Mouse (Mus musculus) G1E (cell line): Measurements from ENCODE around the gene Urod.

Experiments
- CTCF ChIP-seq: IDR thresholded peaks from 2 replicates; pipeline ENCODE4 v1.5.1; 2012; ENCODE audit warnings: low read depth, low read length, inconsistent platforms, mixed read lengths
- GATA1 ChIP-seq: IDR thresholded peaks from 2 replicates; pipeline ENCODE4 v1.6.1; 2012; ENCODE audit warnings: borderline replicate concordance, low read length, inconsistent platforms, mixed read lengths
- GATA2 ChIP-seq: IDR thresholded peaks from 2 replicates; pipeline ENCODE4 v1.6.1; 2012; ENCODE audit warnings: low read depth, low read length, inconsistent platforms, borderline replicate concordance
- TAL1 ChIP-seq: conservative IDR thresholded peaks from 2 replicates; pipeline ENCODE4 v1.6.1; 2012; ENCODE audit warnings: low read depth, low read length, inconsistent platforms, mixed read lengths

DNA sequence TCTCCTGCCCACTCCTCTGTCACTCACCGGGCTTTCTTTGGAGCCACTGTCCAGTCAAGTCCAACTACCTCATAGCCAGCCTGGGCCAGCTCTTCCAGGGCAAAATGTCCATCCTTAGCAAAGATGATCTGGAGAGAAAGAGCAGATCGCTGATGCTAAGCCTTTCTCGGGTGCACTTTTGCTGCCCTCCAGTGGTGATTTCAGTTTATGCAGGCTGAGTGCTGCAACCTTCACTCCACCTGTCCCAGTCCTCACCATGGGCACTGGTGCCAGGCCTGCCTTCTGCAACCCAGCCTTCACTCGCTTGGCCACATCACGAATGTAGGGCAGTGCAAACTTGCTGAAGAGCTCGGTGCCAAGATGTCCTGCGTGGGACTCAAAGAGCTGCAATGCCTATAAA is 2.8 kb downstream of the Urod start:
- TF ChIP-seq CTCF (peak; percentile 82), GATA1 (no peak), TAL1 (no peak), GATA2 (no peak)
